Mouse (Mus musculus) MN1 (cell line): ENCODE measurements around the gene Rad51b.

Source experiments
- DNase-seq: peaks from one replicate; pipeline ENCODE4 v3.0.0-alpha.2; 2016; ENCODE audit warnings: low spot score

Rad51b gene

DNA sequence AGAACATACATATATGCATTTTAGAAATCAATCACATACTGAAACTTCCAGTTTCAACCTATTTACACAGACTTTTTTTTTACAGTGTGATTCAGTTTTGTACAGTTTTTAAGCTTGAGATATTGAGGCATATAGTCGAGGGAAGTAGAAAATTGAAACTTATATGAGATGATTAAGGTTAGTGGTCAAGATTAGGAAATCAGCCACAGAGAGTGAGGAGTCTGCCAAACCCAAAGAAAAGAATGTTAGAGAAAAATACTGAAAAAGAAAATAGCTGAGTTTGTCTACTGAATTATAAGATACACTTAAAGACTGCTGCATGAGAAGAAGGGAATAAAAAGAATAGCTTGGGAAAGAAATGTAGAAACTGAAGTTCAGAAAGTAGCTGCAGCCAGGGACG, 280.4 kb downstream of the Rad51b start:
- no peak for DNase-seq

- DNase-seq = no peak
Observed at GRCm38 (mm10) chr12:79579018-79579585, 282.0 kb downstream of the Rad51b start.

- no peak for DNase-seq
Observed at GRCm38 (mm10) chr12:79579837-79580236, 282.8 kb downstream of the Rad51b start.

DNA sequence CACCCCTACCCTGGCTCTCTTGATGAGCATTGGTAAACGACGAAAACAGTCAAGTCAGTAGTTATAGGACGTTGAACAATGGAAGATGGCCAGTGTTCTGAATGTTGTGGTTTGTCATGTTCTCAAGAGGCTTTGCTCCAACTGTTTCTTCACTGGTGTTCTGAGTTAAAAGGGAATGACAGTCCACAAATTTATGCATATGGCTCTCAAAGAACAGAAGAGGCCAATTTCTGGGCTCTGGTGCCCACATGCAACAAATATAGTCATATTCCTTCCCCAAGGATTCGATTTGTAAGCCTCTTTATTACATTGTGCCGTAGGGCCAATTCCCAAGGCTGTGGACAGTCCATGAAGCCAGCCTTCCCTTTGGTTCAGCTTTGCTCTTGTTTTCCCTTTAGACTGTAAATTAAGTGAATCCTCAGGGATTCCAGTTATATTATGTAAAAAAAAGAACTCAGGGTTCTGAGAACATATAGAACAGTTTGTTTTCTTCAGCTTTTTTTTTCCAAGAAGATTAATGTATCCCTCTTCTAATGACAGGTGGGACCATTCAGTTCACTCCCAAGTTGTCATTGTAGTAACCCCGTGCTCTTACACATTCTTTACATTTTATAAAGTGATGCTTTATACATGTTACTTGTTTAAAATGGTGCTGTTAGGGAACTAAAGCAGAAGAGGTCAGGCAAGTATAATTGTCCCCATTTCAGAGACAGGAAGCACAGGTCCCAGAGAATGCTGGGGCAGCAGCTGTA, 287.6 kb downstream of the Rad51b start:
- DNase-seq = no peak

DNA sequence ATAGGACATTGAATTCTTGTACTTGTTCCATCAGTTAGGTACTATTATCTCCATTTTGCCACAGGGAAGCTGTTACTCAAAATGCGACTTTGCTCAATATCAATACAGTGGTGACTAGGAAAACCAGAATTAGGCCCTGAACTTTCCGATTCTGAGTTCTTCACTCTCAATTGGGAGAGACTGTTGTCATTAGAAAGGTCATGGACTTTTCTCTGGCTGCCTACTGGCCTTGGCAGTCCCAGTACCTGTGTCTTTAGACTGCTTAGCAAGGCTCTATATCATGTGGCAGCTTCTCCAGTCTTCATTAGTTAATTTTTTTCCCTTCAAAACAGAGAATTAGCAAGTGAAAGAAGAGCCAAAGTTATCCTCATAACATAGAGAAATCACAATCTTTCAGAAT, 288.3 kb downstream of the Rad51b start:
- no peak for DNase-seq

GRCm38 (mm10) chr12:79588831-79589230, 291.7 kb downstream of the Rad51b start:
- DNase-seq = no peak

DNA sequence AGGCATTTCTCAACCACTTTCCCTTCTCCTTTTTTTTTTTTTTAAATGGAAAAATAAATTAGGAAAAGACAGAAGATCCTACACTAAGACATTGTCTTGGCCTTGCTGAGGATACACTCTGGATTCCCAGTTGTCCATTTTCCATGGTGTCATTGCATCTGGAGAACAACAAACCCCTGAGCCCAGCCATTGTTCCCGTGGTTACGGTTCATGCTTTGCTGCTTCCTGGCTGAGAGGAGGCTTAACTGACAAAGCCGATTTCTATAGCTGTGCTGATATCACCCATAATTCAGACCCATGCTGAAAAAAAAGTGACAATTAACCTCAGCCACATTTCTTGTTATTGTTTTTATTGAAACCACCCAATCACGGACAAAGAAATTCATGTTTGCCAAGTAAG, 295.1 kb downstream of the Rad51b start:
- no peak for DNase-seq

- DNase-seq = no peak
Observed at GRCm38 (mm10) chr12:79596842-79597241, 299.8 kb downstream of the Rad51b start.

- DNase-seq = no peak
Observed at GRCm38 (mm10) chr12:79597351-79597750, 300.3 kb downstream of the Rad51b start.

DNA sequence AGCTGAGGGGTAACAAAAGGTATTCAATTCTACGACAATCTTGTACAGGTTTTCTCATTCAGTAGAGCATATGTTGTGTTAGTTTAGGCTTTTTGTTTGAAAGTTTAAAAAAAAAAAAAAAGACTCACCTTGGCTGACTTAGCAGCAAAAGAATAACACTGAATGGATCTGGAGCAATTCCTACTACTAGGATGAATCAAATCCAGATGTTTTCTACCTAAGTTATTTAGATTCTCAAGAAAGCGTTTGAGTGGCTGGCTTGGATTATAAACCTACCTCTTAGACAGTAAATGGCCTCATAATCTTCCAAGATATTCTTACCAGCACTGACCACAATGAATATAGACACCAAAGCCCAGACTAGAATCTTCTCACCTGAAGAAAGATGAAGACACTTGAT, 300.7 kb downstream of the Rad51b start:
- DNase-seq = no peak

GRCm38 (mm10) chr12:79598496-79598895, 301.4 kb downstream of the Rad51b start:
- no peak for DNase-seq

GRCm38 (mm10) chr12:79598901-79599300, 301.8 kb downstream of the Rad51b start:
- DNase-seq = no peak

DNA sequence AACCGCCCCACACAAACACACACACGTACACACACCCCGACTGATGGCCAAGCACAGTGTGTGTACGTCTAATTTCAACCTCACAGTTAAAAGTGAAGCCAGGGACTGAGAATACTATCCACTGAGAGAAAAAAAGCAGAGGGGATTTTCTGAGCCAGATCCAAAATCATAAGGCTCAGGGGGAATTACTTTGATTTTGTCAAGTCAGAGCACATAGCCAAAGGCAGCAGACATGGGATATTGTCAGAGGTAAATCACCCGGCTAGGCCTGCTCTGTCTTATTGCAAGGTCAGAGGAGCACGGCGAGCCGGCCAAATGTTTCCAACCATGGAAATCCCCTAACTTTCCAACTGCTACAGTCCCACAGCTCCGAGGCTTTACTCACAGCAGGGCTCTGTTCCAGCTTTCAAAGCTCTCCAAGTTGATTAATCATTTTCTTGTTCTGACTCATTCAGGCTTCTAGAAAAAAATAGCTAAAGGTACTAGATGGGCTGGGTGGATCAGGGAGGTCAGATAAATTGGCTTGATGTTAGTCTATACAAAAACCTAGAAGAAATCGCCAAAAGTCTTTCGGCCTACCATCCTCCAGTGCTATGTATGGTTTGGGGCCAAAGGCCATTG, 303.2 kb downstream of the Rad51b start:
- DNase-seq = peak; percentile 81

DNA sequence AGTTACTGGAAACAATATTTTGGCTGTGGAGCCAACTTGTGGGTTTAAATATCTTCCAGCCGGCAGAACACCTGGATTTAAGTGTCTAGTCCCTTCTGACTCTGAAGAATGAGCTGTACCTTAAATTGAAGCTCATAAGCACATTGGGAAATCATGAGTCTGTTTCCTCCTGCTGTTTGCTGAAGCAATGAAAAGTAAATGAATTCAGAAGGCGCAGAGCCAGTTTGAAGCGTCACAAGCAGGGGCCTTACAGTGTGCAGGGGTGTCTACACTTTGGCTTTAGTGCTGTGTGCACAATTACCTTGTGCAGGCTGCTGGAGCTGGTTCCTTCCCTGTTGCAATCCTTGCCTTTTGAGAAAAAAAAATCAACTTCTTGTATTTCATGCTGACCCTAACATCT, 305.6 kb downstream of the Rad51b start:
- DNase-seq = no peak

DNA sequence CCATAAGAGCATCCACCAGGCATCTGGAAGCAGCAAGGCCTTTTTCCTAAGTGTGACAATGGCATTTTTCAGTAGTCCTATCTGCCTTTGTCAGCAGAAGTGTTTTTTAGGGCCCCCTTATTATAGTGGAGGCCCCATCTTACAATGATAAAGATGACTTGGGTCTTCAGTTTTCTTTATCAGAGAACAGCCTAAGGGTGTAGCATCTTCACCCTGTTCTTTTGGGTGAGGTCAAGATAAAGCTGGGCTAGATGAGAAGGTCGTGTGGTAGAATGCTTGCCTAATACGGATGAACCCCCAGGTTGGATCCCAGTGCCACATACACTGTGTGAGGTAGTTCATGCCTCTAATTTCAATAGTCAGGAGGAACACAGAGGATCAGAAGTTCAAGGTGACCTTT, 307.8 kb downstream of the Rad51b start:
- DNase-seq = no peak

DNA sequence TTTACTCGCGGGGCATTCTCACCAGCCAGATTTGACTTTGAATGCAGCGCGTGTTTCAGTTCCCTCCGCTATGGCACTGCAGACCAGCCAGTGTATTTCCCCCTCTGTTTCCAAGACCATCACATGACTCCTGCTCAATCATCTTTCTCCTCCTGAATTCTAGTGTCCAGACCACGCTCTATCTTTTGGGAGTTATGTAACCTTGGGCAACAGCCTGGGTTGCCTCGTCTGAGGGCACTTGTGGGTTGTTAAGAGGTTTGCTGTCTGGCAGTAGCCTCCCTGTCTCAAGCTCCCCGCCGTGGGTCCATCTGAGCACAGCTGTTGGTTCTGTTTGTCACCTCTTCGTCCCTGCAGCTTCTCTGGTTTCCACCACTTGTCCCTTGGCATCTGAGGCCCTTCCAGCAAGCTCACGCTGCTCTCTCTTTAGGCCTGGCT, 309.1 kb downstream of the Rad51b start:
- no peak for DNase-seq

- DNase-seq = no peak
Observed at GRCm38 (mm10) chr12:79609399-79610010, 312.4 kb downstream of the Rad51b start.

- DNase-seq = no peak
Observed at GRCm38 (mm10) chr12:79610511-79611103, 313.5 kb downstream of the Rad51b start.

- no peak for DNase-seq
Observed at GRCm38 (mm10) chr12:79611665-79612064, 314.6 kb downstream of the Rad51b start.

- DNase-seq = peak; percentile 91
Observed at GRCm38 (mm10) chr12:79612334-79613060, 315.4 kb downstream of the Rad51b start.

- peak; percentile 14 for DNase-seq
Observed at GRCm38 (mm10) chr12:79613061-79613788, 316.1 kb downstream of the Rad51b start.
